Mouse (Mus musculus): Measurements from ENCODE around the gene Hbb-bh2. TPM values are rescaled to one million over a fixed set of nuclear protein-coding genes. Genes with fewer than 3 reads are reported as not detected.

Gene Hbb-bh2
- polyA plus RNA-seq (2014; fragmentation: Illumina TruSeq; extraction: RNeasy Lipid Tissue Mini Kit (QIAGEN cat#74804); ENCODE audit: low read depth, low replicate concordance) = not detected

DNA sequence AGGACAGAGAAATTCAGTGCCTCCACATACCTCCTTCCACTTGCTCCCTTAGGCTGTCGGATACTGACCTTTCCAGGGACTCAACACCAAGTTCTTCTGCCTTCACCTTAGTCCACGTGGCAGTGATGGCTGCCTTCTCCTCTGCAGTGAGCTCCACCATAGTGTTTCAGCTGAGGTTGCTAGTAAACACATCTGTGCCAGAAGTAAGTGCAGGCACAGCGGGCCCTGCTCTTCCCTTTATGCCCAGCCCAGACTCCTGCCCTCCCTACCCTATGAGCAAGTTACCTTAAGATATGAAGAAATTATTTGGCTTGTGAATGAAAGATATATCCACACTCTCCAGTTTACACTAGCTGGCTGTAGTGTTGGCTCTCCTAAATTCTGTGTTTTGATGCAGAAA, at the start of gene Hbb-bh2:
Gene Hbb-bh2, minus strand, starts transcription at position 253 of the 400 bp plus-strand sequence.

DNA sequence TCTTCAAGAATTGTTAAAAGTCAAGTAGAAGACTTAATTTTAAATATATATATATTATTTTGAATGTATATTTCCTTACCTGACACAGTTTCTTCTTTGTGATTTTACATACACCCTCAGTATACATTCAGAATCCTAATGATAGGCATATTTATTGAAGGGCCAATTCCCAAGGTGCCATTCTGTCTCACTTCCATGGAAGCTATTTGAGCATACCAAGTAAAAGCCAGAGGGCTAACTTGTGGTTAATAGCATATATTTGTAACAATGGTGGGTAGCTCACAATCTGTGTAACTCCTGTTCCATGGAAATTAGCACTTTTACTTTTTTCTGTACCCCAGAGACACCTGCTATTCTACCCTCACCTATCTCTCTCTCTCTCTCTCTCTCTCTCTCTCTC, 45.8 kb upstream of the Hbb-bh2 start, which contains the start of gene Olfr66:
Gene Olfr66, minus strand, starts transcription at position 101 of the 400 bp plus-strand sequence.

DNA sequence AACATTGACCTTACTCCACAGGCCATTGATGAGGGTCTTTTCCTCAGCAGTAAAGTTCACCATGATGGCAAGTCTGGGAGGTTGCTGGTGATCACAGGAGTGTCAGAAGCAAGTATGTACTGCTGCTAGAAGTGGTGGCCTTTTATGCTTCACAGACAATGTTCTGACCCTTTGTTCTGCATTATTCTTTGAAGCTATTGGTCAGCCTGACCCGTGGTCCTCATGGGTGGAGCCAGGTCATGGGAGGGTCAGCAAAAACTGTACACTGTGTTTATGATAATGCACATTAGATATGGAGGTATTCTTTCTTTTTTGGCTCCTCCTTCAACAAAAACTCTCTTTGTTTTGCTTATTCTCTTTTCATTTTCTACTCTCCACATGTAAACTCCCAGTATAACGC, 12.8 kb upstream of the Hbb-bh2 start, which contains the start of gene Hbb-y:
Gene Hbb-y, minus strand, starts transcription at position 127 of the 400 bp plus-strand sequence.

DNA sequence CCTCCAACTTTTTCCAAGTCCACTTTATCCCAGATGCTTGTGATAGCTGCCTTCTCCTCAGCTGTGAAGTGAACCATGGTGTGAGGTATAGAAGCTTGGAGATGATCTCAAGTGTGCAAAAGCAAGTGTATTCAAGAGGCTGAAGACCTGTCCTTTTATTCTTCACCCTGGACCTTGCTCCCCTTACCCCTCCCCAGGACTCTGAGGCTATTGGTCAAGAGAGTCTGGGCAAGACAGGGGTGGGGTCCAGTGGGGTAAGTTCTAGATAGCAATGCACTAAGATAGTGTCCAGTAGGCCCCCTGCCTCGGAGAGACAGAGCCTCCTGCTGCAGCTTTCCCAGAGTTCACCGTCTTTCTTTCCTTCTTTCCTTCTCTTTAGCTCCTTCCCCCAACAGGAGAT, 2.7 kb upstream of the Hbb-bh2 start, which contains the start of gene Hbb-bh1:
Gene Hbb-bh1, minus strand, starts transcription at position 131 of the 400 bp plus-strand sequence.

DNA sequence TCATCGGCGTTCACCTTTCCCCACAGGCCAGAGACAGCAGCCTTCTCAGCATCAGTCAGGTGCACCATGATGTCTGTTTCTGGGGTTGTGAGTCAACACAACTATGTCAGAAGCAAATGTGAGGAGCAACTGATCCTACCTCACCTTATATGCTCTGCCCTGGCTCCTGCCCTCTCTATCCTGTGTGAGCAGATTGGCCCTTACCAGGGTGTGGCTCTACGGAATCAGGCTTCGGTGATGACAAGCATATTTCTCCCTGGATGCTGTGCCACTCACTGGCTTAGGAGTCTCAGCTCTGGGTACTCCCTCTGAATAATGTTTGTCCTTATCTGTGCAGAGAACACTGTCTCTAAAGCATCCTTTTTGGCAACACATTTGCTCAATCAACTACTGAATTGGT, 12.5 kb downstream of the Hbb-bh2 start, which contains the start of gene Hbb-bs:
Gene Hbb-bs, minus strand, starts transcription at position 289 of the 400 bp plus-strand sequence.

DNA sequence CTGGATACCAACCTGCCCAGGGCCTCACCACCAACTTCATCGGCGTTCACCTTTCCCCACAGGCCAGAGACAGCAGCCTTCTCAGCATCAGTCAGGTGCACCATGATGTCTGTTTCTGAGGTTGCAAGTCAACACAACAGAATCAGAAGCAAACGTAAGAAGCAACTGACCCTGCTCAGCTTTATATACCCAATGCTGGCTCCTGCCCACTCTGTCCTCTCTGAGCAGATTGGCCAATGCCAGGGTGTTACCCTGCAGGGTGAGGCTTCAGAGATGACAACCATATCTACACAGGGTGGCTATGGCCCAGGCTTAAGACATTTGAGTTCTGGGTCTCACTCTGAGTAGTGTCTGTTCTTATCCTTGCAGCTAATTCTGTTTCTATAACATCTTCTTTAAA, 26.6 kb downstream of the Hbb-bh2 start, which contains the start of gene Hbb-bt:
Gene Hbb-bt, minus strand, starts transcription at position 231 of the 400 bp plus-strand sequence.

DNA sequence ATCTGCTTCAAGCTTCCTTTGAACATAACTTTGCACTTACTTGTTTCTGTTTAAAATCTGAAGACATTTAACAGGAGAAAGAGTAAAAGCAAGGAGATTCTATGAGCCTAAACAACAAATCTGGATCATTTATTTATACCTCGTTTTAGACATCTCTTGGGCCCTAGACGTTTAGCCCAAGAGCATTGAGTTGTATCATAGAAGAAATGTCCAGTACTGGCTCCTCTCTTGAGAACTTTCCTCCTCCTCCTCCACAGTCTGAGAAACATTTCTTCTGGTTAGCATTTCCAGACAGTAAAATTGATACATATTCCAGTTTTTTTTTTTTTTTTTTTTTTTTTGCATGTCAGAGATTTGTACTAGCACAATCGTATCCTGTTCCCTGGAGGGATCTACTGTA, 48.6 kb downstream of the Hbb-bh2 start, which contains the start of gene Olfr67:
Gene Olfr67, minus strand, starts transcription at position 101 of the 400 bp plus-strand sequence.

Other genes starting within 250 kb of the Hbb-bh2 start
- not detected for gene Olfr619, start 239.9 kb downstream of the Hbb-bh2 start, polyA plus RNA-seq (2014; fragmentation: Illumina TruSeq; extraction: RNeasy Lipid Tissue Mini Kit (QIAGEN cat#74804); ENCODE audit: low read depth, low replicate concordance)
- not detected for gene Olfr620, start 228.0 kb downstream of the Hbb-bh2 start, polyA plus RNA-seq (2014; fragmentation: Illumina TruSeq; extraction: RNeasy Lipid Tissue Mini Kit (QIAGEN cat#74804); ENCODE audit: low read depth, low replicate concordance)
- gene Olfr622, start 197.8 kb downstream of the Hbb-bh2 start, polyA plus RNA-seq (2014; fragmentation: Illumina TruSeq; extraction: RNeasy Lipid Tissue Mini Kit (QIAGEN cat#74804); ENCODE audit: low read depth, low replicate concordance) = not detected
- not detected for gene Olfr623, start 176.8 kb downstream of the Hbb-bh2 start, polyA plus RNA-seq (2014; fragmentation: Illumina TruSeq; extraction: RNeasy Lipid Tissue Mini Kit (QIAGEN cat#74804); ENCODE audit: low read depth, low replicate concordance)
- 0.38 TPM for gene Olfr624, start 169.3 kb downstream of the Hbb-bh2 start, polyA plus RNA-seq (2014; fragmentation: Illumina TruSeq; extraction: RNeasy Lipid Tissue Mini Kit (QIAGEN cat#74804); ENCODE audit: low read depth, low replicate concordance)
- not detected for gene Olfr625-ps1, start 157.8 kb downstream of the Hbb-bh2 start, polyA plus RNA-seq (2014; fragmentation: Illumina TruSeq; extraction: RNeasy Lipid Tissue Mini Kit (QIAGEN cat#74804); ENCODE audit: low read depth, low replicate concordance)
- not detected for gene Olfr243, start 125.8 kb downstream of the Hbb-bh2 start, polyA plus RNA-seq (2014; fragmentation: Illumina TruSeq; extraction: RNeasy Lipid Tissue Mini Kit (QIAGEN cat#74804); ENCODE audit: low read depth, low replicate concordance)
- not detected for gene Olfr628, start 110.1 kb downstream of the Hbb-bh2 start, polyA plus RNA-seq (2014; fragmentation: Illumina TruSeq; extraction: RNeasy Lipid Tissue Mini Kit (QIAGEN cat#74804); ENCODE audit: low read depth, low replicate concordance)
- not detected for gene Olfr629, start 95.6 kb downstream of the Hbb-bh2 start, polyA plus RNA-seq (2014; fragmentation: Illumina TruSeq; extraction: RNeasy Lipid Tissue Mini Kit (QIAGEN cat#74804); ENCODE audit: low read depth, low replicate concordance)
- not detected for gene Olfr630, start 83.2 kb downstream of the Hbb-bh2 start, polyA plus RNA-seq (2014; fragmentation: Illumina TruSeq; extraction: RNeasy Lipid Tissue Mini Kit (QIAGEN cat#74804); ENCODE audit: low read depth, low replicate concordance)
- gene Olfr69, start 68.9 kb downstream of the Hbb-bh2 start, polyA plus RNA-seq (2014; fragmentation: Illumina TruSeq; extraction: RNeasy Lipid Tissue Mini Kit (QIAGEN cat#74804); ENCODE audit: low read depth, low replicate concordance) = not detected
- not detected for gene Olfr68, start 60.8 kb downstream of the Hbb-bh2 start, polyA plus RNA-seq (2014; fragmentation: Illumina TruSeq; extraction: RNeasy Lipid Tissue Mini Kit (QIAGEN cat#74804); ENCODE audit: low read depth, low replicate concordance)
- gene Olfr67, start 48.7 kb downstream of the Hbb-bh2 start, polyA plus RNA-seq (2014; fragmentation: Illumina TruSeq; extraction: RNeasy Lipid Tissue Mini Kit (QIAGEN cat#74804); ENCODE audit: low read depth, low replicate concordance) = not detected
- gene Hbb-bt, start 26.5 kb downstream of the Hbb-bh2 start, polyA plus RNA-seq (2014; fragmentation: Illumina TruSeq; extraction: RNeasy Lipid Tissue Mini Kit (QIAGEN cat#74804); ENCODE audit: low read depth, low replicate concordance) = 7.9 TPM
- 125 TPM for gene Hbb-bs, start 12.4 kb downstream of the Hbb-bh2 start, polyA plus RNA-seq (2014; fragmentation: Illumina TruSeq; extraction: RNeasy Lipid Tissue Mini Kit (QIAGEN cat#74804); ENCODE audit: low read depth, low replicate concordance)
- gene Hbb-bh1, start 2.6 kb upstream of the Hbb-bh2 start, polyA plus RNA-seq (2014; fragmentation: Illumina TruSeq; extraction: RNeasy Lipid Tissue Mini Kit (QIAGEN cat#74804); ENCODE audit: low read depth, low replicate concordance) = not detected
- gene Hbb-y, start 12.7 kb upstream of the Hbb-bh2 start, polyA plus RNA-seq (2014; fragmentation: Illumina TruSeq; extraction: RNeasy Lipid Tissue Mini Kit (QIAGEN cat#74804); ENCODE audit: low read depth, low replicate concordance) = not detected
- gene Olfr66, start 45.7 kb upstream of the Hbb-bh2 start, polyA plus RNA-seq (2014; fragmentation: Illumina TruSeq; extraction: RNeasy Lipid Tissue Mini Kit (QIAGEN cat#74804); ENCODE audit: low read depth, low replicate concordance) = not detected
- gene Olfr64, start 54.0 kb upstream of the Hbb-bh2 start, polyA plus RNA-seq (2014; fragmentation: Illumina TruSeq; extraction: RNeasy Lipid Tissue Mini Kit (QIAGEN cat#74804); ENCODE audit: low read depth, low replicate concordance) = not detected
- gene Olfr65, start 63.0 kb upstream of the Hbb-bh2 start, polyA plus RNA-seq (2014; fragmentation: Illumina TruSeq; extraction: RNeasy Lipid Tissue Mini Kit (QIAGEN cat#74804); ENCODE audit: low read depth, low replicate concordance) = not detected
- not detected for gene Olfr631, start 88.3 kb upstream of the Hbb-bh2 start, polyA plus RNA-seq (2014; fragmentation: Illumina TruSeq; extraction: RNeasy Lipid Tissue Mini Kit (QIAGEN cat#74804); ENCODE audit: low read depth, low replicate concordance)
- not detected for gene Olfr632, start 93.8 kb upstream of the Hbb-bh2 start, polyA plus RNA-seq (2014; fragmentation: Illumina TruSeq; extraction: RNeasy Lipid Tissue Mini Kit (QIAGEN cat#74804); ENCODE audit: low read depth, low replicate concordance)
- not detected for gene Olfr633, start 103.9 kb upstream of the Hbb-bh2 start, polyA plus RNA-seq (2014; fragmentation: Illumina TruSeq; extraction: RNeasy Lipid Tissue Mini Kit (QIAGEN cat#74804); ENCODE audit: low read depth, low replicate concordance)
- not detected for gene Olfr635, start 130.6 kb upstream of the Hbb-bh2 start, polyA plus RNA-seq (2014; fragmentation: Illumina TruSeq; extraction: RNeasy Lipid Tissue Mini Kit (QIAGEN cat#74804); ENCODE audit: low read depth, low replicate concordance)
- gene Olfr638, start 158.2 kb upstream of the Hbb-bh2 start, polyA plus RNA-seq (2014; fragmentation: Illumina TruSeq; extraction: RNeasy Lipid Tissue Mini Kit (QIAGEN cat#74804); ENCODE audit: low read depth, low replicate concordance) = not detected
- gene Olfr639, start 176.8 kb upstream of the Hbb-bh2 start, polyA plus RNA-seq (2014; fragmentation: Illumina TruSeq; extraction: RNeasy Lipid Tissue Mini Kit (QIAGEN cat#74804); ENCODE audit: low read depth, low replicate concordance) = not detected
- not detected for gene Olfr640, start 185.1 kb upstream of the Hbb-bh2 start, polyA plus RNA-seq (2014; fragmentation: Illumina TruSeq; extraction: RNeasy Lipid Tissue Mini Kit (QIAGEN cat#74804); ENCODE audit: low read depth, low replicate concordance)
- not detected for gene Olfr641, start 194.9 kb upstream of the Hbb-bh2 start, polyA plus RNA-seq (2014; fragmentation: Illumina TruSeq; extraction: RNeasy Lipid Tissue Mini Kit (QIAGEN cat#74804); ENCODE audit: low read depth, low replicate concordance)
- gene Olfr642, start 212.1 kb upstream of the Hbb-bh2 start, polyA plus RNA-seq (2014; fragmentation: Illumina TruSeq; extraction: RNeasy Lipid Tissue Mini Kit (QIAGEN cat#74804); ENCODE audit: low read depth, low replicate concordance) = not detected
- not detected for gene 4930516K23Rik, start 220.9 kb upstream of the Hbb-bh2 start, polyA plus RNA-seq (2014; fragmentation: Illumina TruSeq; extraction: RNeasy Lipid Tissue Mini Kit (QIAGEN cat#74804); ENCODE audit: low read depth, low replicate concordance)
- gene Olfr644, start 231.3 kb upstream of the Hbb-bh2 start, polyA plus RNA-seq (2014; fragmentation: Illumina TruSeq; extraction: RNeasy Lipid Tissue Mini Kit (QIAGEN cat#74804); ENCODE audit: low read depth, low replicate concordance) = not detected
- gene Olfr645, start 244.9 kb upstream of the Hbb-bh2 start, polyA plus RNA-seq (2014; fragmentation: Illumina TruSeq; extraction: RNeasy Lipid Tissue Mini Kit (QIAGEN cat#74804); ENCODE audit: low read depth, low replicate concordance) = not detected

Data from sigmoid colon, adult 10 weeks (tissue).